Mouse (Mus musculus) hindbrain, embryonic 13.5 days (tissue): ENCODE results near the gene Tmprss9. TPM values are rescaled to one million over a fixed set of nuclear protein-coding genes. Genes with fewer than 3 reads are reported as not detected.
"Not testable (repeated sequence)": the region's sequence is repeated elsewhere in the genome, so short reads cannot be mapped to it uniquely, and the experiment has no call there.

Experiments
- ATAC-seq: fragments of 200-750 bp; cut with Nextera tagmentation; 2 replicates; pipeline ENCODE4 v1.8.0; 2017; ENCODE audit warnings: moderate TSS enrichment; ENCODE audit not compliant: low FRiP score
- H3K27ac ChIP-seq: fragments of 300-500 bp; sonication (generic); 2 replicates; pipeline ENCODE4 v1.5.1; 2015; ENCODE audit warnings: inconsistent platforms, mild to moderate bottlenecking, moderate library complexity
- H3K27me3 ChIP-seq: fragments of 300-500 bp; sonication (generic); 2 replicates; pipeline ENCODE4 v1.6.1; 2015; ENCODE audit warnings: mild to moderate bottlenecking, inconsistent platforms
- H3K36me3 ChIP-seq: fragments of 300-500 bp; sonication (generic); 2 replicates; pipeline ENCODE4 v1.6.1; 2015; ENCODE audit warnings: mild to moderate bottlenecking, inconsistent platforms
- H3K4me1 ChIP-seq: fragments of 300-500 bp; sonication (generic); replicated peaks from 2 replicates; pipeline ENCODE4 v1.6.1; 2015; ENCODE audit warnings: inconsistent platforms
- H3K4me2 ChIP-seq: fragments of 300-500 bp; sonication (generic); 2 replicates; pipeline ENCODE4 v1.6.1; 2015; ENCODE audit warnings: inconsistent platforms, mild to moderate bottlenecking, moderate library complexity
- H3K4me3 ChIP-seq: fragments of 300-500 bp; sonication (generic); 2 replicates; pipeline ENCODE4 v1.5.1; 2015; ENCODE audit warnings: mild to moderate bottlenecking, inconsistent platforms
- H3K9ac ChIP-seq: fragments of 300-500 bp; sonication (generic); 2 replicates; pipeline ENCODE4 v1.6.1; 2015; ENCODE audit warnings: mild to moderate bottlenecking, inconsistent platforms
- H3K9me3 ChIP-seq: fragments of 300-500 bp; sonication (generic); 2 replicates; pipeline ENCODE4 v1.6.1; 2016; ENCODE audit warnings: inconsistent platforms
- WGBS: fragments of 180-500 bp; shearing (Covaris S2); methylation state at CpG from one replicate; pipeline ENCODE4 v1.1.7; 2015; 5-methylcytosine and 5-hydroxymethylcytosine counted together
- polyA plus RNA-seq: library from polyadenylated mRNA; unstranded; fragments of >200 nt; fragmentation: Nextera tagmentation; extraction: Ambion mirVana; gene quantifications from 2 replicates; pipeline ENCODE4 v1.2.1, GENCODE M21; 2015

The Tmprss9 gene
- 0.13 and 0.17 TPM in 2 replicates for polyA plus RNA-seq

DNA sequence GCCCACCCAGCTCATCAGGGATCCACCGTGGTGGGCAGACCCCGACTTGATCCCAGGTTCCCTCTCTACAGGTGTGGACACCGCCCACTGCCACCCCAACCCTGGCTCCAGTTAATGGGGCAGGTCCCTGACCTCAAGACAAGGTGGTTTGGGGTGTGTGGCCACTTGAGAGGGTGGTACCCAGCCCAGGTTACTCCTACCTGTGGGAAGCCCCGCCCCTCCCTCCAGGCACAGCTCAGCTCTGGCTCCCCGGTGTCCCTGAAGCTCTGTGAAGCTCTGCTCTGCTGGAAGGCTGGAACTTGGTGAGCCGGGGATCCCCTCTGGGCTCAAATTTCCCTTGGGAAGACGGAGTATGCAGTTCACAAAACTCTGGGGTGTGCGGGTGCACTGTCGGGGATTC is at the start of gene Tmprss9:
Gene Tmprss9, plus strand, starts transcription at position 268 of the 400 bp plus-strand sequence.
- no peak for ATAC-seq
- Histone ChIP-seq H3K27me3 (peaks cover 12% of the 10 kb centered on the region; the same call in 1 of the 2 replicates), H3K36me3 (peaks cover 23% of the 10 kb centered on the region), H3K4me3 (no peak within 1 kb of the TSS), H3K4me1 (peaks cover 4% of the 10 kb centered on the region; the same call in 1 of the 2 replicates), H3K27ac (no peak within 1 kb of the TSS), H3K9ac (no peak within 1 kb of the TSS), H3K9me3 (no peaks in the 10 kb centered on the region), H3K4me2 (no peak within 1 kb of the TSS)
- 36% methylated on average over 9 of the region's 9 CpGs for WGBS

DNA sequence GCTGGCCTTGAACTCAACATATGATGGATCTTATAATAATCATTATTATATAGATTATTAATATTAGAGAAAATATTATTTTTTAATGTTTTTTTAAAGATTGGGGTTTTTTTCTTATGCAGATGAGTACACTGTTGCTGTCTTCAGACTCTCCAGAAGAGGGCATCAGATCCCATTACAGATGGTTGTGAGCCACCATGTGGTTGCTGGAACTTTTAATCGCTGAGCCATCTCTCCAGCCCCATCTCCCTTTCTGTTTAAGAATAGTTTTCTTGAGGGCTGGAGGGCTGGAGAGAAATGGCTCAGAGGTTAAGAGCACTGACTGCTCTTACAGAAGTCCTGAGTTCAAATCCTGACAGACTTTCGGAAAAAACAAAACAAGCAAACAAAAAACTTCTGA is 49.7 kb upstream of the Tmprss9 start:
- Histone ChIP-seq H3K4me1 (no peaks in the 10 kb centered on the region), H3K36me3 (no peaks in the 10 kb centered on the region), H3K4me2 (no peak overlapping the region), H3K27me3 (peaks cover 4% of the 10 kb centered on the region; the same call in 1 of the 2 replicates), H3K9ac (no peak overlapping the region), H3K9me3 (no peaks in the 10 kb centered on the region), H3K4me3 (no peak overlapping the region), H3K27ac (no peak overlapping the region)
- no peak for ATAC-seq
- WGBS, result 44% methylated on average over 2 of the region's 2 CpGs

GRCm38 (mm10) chr10:80822528-80822927 is 49.1 kb upstream of the Tmprss9 start:
- ATAC-seq, result no peak
- peaks cover 3% of the 10 kb centered on the region for H3K4me1 ChIP-seq
- WGBS, result 92% methylated on average over 5 of the region's 5 CpGs
- H3K9me3 ChIP-seq, result no peaks in the 10 kb centered on the region
- no peak overlapping the region for H3K9ac ChIP-seq
- H3K4me2 ChIP-seq, result no peak overlapping the region
- H3K27me3 ChIP-seq, result peaks cover 4% of the 10 kb centered on the region; the same call in 1 of the 2 replicates
- H3K36me3 ChIP-seq, result no peaks in the 10 kb centered on the region
- H3K4me3 ChIP-seq, result no peak overlapping the region
- H3K27ac ChIP-seq, result no peak overlapping the region

GRCm38 (mm10) chr10:80823316-80823715 is 48.3 kb upstream of the Tmprss9 start:
- Histone ChIP-seq H3K9ac (no peak overlapping the region), H3K36me3 (peaks cover under 1% of the 10 kb centered on the region; the same call in 1 of the 2 replicates), H3K4me2 (no peak overlapping the region), H3K4me1 (peaks cover 11% of the 10 kb centered on the region), H3K27me3 (peaks cover 4% of the 10 kb centered on the region; the same call in 1 of the 2 replicates), H3K9me3 (no peaks in the 10 kb centered on the region), H3K27ac (no peak overlapping the region), H3K4me3 (no peak overlapping the region)
- 97% methylated on average over 1 of the region's 1 CpGs for WGBS
- ATAC-seq, result no peak

- Histone ChIP-seq H3K4me2 (no peak overlapping the region), H3K36me3 (peaks cover 5% of the 10 kb centered on the region), H3K4me1 (peaks cover 15% of the 10 kb centered on the region), H3K9ac (no peak overlapping the region), H3K4me3 (no peak overlapping the region), H3K27ac (peak overlapping the region; percentile 12; the same call in 1 of the 2 replicates), H3K27me3 (peaks cover 4% of the 10 kb centered on the region; the same call in 1 of the 2 replicates), H3K9me3 (no peaks in the 10 kb centered on the region)
- 70% methylated on average over 8 of the region's 8 CpGs for WGBS
- no peak for ATAC-seq
These were observed 47.6 kb upstream of the Tmprss9 start for GRCm38 (mm10) chr10:80823847-80824643.

GRCm38 (mm10) chr10:80824827-80825226 is 46.8 kb upstream of the Tmprss9 start:
- WGBS, result 82% methylated on average over 2 of the region's 2 CpGs
- Histone ChIP-seq H3K27ac (0 out of 2 replicates have a peak overlapping the region, but pooled peaks have one; percentile 12), H3K36me3 (peaks cover 13% of the 10 kb centered on the region), H3K4me1 (peaks cover 22% of the 10 kb centered on the region), H3K9ac (no peak overlapping the region), H3K9me3 (no peaks in the 10 kb centered on the region), H3K4me2 (no peak overlapping the region), H3K4me3 (no peak overlapping the region), H3K27me3 (no peaks in the 10 kb centered on the region)
- ATAC-seq, result no peak

GRCm38 (mm10) chr10:80826151-80827062 is 45.2 kb upstream of the Tmprss9 start, which contains the start of gene Oaz1:
Gene Oaz1 (plus strand): TSS chr10:80826656.
- Histone ChIP-seq H3K9ac (peak within 1 kb of the TSS; percentile 92), H3K4me1 (peaks cover 34% of the 10 kb centered on the region), H3K4me3 (peak within 1 kb of the TSS; percentile 80), H3K9me3 (no peaks in the 10 kb centered on the region), H3K27ac (peak within 1 kb of the TSS; percentile 96), H3K27me3 (no peaks in the 10 kb centered on the region), H3K4me2 (peak within 1 kb of the TSS; percentile 100), H3K36me3 (peaks cover 28% of the 10 kb centered on the region)
- under 1% methylated on average over 82 of the region's 82 CpGs for WGBS
- ATAC-seq, result peak; percentile 98

GRCm38 (mm10) chr10:80827063-80827869 is 44.4 kb upstream of the Tmprss9 start:
- 9% methylated on average over 29 of the region's 29 CpGs for WGBS
- no peak for ATAC-seq
- Histone ChIP-seq H3K27ac (peak overlapping the region; percentile 96), H3K9ac (peak overlapping the region; percentile 92), H3K4me3 (peak overlapping the region; percentile 80), H3K36me3 (peaks cover 30% of the 10 kb centered on the region), H3K9me3 (no peaks in the 10 kb centered on the region), H3K4me2 (peak overlapping the region; percentile 100), H3K4me1 (peaks cover 34% of the 10 kb centered on the region), H3K27me3 (no peaks in the 10 kb centered on the region)

DNA sequence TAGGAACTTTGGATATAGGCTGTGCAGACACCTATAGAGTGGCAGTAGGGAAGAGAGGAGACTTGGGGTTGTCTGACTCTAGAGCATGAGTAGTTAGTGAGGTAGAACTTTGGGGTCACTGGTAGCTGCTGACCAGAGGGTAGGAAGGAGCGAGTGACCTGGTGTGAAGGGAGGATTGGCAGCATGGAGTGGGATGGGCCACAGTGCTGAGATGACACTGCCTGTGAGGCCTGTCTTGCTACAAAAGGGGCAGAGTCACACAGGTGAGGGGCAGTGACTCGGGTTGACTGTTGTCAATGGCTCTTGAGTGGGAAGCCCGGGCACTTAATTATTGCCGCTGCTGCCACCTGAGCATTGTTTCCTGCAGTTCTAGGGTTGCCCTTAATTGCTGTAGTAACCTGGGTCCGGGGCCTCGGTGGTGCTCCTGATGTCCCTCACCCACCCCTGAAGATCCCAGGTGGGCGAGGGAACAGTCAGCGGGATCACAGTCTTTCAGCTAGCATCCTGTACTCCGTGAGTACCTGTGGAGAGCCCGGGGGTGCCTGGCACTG is 43.7 kb upstream of the Tmprss9 start:
- no peak for ATAC-seq
- Histone ChIP-seq H3K4me2 (peak overlapping the region; percentile 100), H3K9ac (peak overlapping the region; percentile 92), H3K4me3 (peak overlapping the region; percentile 80), H3K9me3 (no peaks in the 10 kb centered on the region), H3K4me1 (peaks cover 40% of the 10 kb centered on the region), H3K27ac (no peak overlapping the region), H3K36me3 (peaks cover 32% of the 10 kb centered on the region), H3K27me3 (peaks cover 1% of the 10 kb centered on the region)
- WGBS, result 80% methylated on average over 10 of the region's 10 CpGs

GRCm38 (mm10) chr10:80828587-80828986 is 43.1 kb upstream of the Tmprss9 start:
- peak overlapping the region; percentile 92; the same call in 1 of the 2 replicates for H3K9ac ChIP-seq
- H3K27me3 ChIP-seq, H3K9me3 ChIP-seq, H3K27ac ChIP-seq, ATAC-seq: not testable (repeated sequence)
- peaks cover 40% of the 10 kb centered on the region for H3K4me1 ChIP-seq
- H3K4me3 ChIP-seq, result peak overlapping the region; percentile 80
- 86% methylated on average over 9 of the region's 9 CpGs for WGBS
- H3K36me3 ChIP-seq, result peaks cover 32% of the 10 kb centered on the region
- peak overlapping the region; percentile 100 for H3K4me2 ChIP-seq
